Mouse (Mus musculus) spleen, adult 18-20 months (tissue): ENCODE results near the gene Nrp2.

Experiments
- DNase-seq, 2 experiments: peaks; one replicate each; pipeline ENCODE4 v3.0.0; 2022; ENCODE audit warnings: mixed read lengths in 2 of 2

Gene Nrp2

DNA sequence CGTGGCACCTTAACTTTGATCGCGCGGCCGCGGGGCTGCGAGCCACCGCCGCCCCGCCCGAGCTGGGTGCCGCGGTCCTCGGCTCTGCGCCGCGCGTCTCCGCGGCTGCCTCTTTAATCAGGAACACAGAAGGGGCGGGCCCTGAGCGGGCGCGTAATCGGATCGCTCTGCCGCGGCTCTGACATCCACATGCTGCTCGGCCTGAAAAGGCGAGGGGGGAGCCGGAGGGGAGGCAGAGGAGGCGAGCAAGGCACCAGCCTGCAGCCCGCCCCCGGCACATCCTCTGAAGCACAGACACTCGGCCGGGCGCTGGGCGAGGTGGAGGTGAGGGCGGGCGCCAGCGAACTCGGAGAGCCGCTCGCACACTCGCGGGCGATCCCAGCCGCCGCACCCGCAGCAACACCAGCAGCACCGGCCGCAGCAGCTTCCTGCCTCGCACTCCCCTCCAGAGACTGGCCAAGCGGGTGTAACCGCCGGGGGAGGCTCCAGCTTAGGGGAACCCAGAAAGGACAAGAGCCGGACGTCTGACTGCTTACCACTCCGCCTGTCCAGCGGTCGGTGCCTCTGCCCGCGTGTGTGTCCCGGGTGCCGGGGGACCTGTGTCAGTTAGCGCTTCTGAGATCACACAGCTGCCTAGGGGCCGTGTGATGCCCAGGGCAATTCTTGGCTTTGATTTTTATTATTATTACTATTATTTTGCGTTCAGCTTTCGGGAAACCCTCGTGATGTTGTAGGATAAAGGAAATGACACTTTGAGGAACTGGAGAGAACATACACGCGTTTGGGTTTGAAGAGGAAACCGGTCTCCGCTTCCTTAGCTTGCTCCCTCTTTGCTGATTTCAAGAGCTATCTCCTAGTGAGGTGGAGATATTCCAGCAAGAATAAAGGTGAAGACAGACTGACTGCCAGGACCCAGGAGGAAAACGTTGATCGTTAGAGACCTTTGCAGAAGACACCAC lies at the start of gene Nrp2:
Gene Nrp2, plus strand, starts transcription at position 128 of the 959 bp plus-strand sequence.
- peak; percentile 74 for DNase-seq

DNA sequence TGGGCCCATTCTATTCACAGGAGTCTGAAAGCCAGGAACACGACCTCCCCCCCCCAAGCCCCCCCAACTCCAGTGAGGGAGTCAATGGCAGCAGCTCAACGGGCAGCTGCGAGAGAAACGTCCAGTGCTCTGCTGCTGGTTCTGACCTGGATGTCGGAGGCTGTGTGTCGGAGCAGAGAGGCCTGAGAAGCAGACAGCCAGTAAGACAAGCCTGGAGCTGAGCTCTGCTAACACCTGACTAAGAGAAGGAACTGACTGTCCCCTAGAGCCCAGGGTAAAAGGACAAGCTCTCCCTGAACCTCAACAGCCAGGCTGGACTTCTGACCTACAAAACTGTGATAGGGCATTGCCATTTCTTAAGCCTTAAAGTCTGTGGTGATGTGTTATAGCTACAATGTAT lies 48.6 kb upstream of the Nrp2 start:
- no peak for DNase-seq

DNA sequence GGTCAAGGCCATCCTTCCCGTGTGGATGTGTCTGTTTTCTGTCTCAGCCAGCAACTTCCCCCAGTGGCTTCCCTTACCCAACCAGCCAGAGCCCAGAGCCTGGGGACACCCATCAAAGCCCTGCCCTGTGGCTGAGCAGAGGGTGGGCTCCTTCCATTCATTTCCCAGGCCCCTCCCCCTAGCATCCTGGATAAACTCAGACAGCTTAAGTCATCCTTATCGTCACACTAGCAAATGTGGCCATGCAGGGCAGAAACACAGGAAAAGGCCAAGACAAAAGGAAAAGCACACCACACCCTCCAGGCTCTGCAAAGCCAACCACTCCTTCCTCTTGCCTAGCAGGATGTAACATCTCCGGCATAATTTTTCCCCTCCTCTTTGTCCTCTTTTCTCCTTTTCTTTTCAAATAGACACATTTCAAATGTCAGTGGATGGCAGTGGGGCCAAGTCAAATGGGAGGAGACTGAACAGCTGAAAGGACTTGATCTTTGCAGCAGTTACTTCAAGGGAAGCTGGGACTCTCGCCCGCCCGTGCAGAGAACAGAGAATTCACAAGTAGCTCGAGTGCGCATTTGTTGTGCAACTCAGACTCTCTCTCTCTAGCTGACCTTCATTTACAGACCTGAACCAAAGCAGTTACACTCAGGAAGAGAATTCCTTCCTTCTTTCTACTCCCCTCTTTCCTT lies 38.0 kb upstream of the Nrp2 start:
- DNase-seq, result no peak

DNA sequence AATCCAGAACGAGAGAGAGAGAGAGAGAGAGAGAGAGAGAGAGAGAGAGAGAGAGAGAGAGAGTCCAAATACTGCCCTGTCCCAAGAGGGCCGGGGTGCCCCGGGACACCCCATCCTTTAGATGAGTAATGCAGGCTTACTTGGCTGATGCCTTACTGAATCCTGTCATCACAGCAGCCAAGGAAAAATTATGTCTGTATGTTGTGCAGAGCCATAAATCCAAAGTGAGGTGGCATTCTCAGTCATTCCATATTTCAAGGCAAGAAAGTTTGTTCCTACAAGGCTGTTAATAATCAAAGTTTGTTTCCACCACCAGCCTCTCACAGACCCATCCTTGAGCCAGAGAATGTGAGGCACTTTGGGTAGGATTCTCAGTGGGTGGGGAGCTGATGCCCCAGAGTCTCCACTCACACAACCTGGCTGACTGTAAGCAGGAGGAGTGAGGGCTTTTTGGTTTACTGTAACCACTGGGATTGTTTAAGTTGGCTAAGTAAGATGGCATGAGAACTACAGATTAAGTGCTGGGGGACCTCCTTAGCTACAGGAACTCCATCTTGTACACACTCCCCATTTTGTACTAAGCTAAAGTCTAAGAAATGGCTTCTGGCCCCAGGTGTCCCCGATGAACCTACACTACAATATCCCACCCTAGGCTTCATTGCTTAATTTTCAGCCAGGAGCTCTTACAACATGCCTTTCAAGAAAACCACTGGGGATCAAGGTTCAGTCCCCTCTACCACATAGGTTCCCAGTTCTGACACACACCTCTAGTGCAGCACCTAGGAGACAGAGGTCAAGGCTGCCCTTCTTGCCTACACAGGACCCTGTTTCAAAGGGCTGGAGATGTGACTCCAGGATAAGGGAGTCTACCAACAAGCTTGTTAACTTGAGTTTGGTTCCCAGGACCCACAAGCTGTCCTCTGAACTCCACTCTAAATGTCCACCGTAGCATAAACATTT lies 37.0 kb upstream of the Nrp2 start:
- DNase-seq, result no peak

DNA sequence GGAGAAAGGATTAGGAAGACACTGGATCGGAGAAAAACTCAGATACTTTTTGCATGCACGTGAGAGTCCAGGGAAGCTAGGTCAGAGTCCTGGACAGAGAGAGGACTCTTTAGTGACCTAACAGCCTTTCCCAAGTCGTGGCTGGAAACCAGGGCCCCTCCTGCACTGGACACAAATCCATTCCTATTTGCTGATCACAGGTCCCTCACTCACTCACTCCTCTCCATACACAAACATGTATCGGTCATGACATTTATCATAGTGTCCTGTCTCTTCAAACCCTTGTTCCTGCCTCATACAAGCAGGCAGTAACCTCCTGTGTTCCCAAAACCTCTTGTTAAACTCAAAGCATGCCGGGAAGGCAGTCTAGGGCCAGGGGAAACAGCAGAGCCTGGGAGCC lies 36.3 kb upstream of the Nrp2 start:
- DNase-seq, result no peak

DNA sequence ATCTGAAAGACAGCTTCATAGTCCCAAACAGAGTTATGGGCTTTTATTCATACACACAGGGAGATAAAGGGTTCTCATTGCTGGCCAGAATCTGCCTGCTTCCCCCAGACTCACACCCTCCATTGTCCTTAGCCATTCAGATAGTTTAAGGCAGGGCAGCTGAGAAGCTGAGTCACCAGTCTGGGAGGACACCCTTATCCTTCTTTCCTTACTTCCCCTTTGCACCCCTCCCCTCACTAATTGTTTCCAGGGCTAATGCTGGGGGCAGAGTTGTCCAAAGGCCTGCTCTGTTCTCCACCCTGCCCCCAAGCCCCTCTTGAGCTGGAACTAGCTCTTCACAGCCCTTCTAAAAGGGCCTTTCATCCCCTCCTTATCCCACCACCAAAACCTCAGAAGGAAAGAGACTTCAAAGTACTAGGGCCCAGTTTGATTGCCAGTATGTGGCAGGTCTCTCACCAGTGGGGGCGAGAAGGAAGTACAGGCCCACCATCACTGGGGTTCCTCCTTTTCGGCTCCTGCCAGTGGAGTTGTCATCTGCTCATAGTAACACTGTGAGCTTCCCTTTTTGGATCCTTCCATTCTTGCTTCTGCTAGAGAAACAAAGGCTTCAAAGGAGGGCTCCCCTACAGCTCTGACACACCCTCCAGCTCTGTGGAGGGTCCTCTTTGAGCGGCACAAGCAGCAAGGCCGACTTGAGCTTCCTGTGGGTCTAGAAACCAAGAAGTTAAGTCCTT lies 24.3 kb upstream of the Nrp2 start:
- no peak for DNase-seq

DNA sequence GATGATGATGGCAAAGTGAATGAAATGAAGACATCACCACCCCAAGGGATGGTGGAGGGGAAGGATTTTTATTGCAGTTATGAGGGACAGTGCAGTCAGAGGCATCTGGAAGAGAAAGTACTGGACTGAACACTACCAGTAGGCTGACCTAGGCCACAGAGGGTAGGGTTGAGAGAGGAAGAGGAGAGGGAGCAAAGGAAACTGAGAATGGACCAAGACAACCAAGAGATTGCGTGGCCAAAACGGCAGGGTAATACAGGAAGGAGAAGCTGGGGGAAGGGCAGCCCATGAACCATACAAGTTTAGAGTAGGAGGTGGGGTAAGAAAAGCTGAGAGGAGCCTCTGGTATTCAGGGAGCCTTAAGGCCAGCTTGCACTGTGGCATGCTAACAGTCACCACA lies 23.6 kb upstream of the Nrp2 start:
- DNase-seq, result no peak

DNA sequence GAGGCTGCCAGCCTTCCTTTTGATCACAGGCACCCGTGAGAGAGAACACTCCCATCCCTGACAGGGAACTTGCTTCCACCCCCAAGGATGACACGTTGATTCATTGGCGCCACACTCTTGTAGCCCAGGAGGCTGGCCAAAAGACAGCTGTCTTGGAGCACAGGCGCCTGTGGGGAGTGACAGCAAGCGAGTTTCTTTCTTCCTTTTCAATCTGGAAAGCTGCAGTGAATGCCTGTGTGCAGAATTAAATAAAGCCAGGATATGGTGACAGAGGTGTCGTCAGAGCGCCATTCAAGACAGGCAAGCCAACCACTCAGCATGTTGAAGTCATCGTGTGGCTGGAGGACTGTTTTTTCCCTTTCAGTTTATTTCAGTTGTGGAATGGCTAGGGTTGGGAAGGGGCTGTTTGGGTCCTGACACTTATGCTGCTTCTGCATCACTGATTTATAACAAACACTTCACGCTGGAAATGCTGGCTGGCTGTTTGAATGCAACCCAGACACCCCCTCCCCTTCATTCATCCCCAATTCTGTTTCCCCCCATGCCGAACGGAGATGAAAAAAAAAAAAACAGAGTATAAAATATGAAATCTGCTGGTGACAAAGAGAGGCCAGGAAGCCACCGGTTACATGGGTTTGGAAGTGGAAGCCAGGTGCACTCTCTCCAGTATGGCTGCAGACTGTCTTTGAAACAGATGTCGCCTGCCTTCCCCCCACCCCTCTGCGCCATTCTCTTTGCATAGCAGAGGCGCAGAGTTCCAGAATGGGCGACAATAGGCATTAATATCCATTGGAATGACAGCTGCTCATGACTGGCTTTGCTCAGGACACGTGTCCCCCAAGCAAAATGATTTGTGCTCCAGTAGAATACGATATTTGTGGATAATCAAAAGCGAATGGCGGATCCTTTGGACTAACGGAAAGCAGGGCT lies 20.4 kb upstream of the Nrp2 start:
- no peak for DNase-seq

DNA sequence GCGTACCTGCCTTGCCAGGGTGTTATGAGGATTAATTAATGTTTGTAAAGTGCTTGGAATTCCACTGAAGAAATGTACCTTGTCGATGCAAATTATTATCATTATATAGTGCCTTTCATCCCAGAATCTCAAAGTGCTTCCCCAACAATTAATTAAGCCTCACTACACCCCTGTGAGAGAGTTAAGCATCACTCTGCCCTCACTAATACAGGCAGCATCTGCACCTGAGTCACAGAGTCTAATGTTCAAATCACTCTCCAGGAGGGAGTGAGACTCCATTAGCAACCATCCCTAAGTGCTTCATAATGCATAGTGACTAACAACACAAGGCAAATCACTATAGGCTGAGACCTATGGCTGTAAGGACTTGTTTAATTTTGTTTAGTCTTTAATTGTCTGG lies 19.6 kb upstream of the Nrp2 start:
- DNase-seq, result no peak

DNA sequence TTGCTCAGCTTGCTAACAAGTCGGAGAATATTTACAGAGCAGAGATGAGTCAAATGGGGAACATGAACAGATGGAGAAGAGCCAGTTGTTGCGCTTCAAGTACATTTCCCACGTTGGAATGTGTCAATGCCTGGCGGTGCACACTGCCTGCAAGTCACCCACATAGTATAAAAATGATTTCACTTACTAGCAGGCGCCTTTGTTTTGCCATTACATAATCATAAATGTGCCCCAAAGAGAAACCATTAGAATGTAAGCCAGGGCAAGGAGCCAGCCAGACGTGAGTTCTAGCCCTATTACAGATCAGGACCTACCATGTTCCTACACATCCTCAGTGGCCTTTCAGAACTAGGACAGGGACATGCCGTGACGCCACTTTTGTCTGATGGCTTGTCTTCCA lies 15.6 kb upstream of the Nrp2 start:
- no peak for DNase-seq

DNA sequence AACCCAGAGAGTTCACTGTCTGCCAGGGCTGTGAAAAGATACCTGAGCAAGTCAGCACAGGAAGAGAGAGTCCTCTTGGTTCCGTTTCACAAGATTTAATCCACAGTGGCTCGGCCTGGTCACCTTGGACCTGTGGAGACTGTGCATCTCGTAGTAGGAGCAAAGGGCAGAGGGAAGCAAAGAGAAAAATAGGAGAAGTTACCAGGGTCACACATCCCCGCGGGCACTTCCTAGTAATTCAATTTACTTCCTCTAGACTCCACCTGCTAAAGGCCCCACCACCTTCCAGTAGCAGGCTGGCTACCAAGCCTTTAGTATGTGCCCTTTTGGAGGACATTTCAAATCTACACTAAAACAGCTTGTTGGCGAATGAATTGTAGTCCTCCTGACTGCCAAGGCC lies 11.9 kb upstream of the Nrp2 start:
- no peak for DNase-seq

DNA sequence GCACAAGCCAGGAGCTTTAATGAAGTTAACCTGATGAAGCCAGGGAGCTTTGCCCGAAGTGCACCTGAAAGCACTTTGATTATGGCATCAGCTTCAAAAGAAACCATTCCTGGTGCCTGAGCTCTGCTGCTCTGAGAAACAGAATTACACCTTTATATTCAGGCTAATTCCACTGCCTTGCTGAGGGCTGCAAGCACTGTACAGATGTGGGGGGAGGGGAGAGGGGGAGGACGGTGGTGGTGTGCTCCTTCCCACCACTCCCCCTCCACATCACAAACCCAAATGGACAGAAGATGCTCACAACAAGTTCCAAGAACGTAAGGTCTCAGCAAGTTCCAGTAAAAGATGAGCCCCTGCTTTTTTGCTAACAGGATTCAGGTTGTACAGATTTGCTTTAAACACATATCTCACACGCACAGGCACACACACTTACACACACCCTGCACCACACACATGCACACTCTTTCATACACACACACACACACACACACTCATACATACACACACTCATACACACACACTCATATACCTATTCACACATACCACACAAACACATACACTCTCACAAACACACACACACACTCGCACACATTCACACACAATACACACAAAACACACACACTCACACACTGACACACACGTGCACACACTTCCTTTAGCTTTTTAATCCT lies 6.6 kb upstream of the Nrp2 start:
- DNase-seq, result no peak

DNA sequence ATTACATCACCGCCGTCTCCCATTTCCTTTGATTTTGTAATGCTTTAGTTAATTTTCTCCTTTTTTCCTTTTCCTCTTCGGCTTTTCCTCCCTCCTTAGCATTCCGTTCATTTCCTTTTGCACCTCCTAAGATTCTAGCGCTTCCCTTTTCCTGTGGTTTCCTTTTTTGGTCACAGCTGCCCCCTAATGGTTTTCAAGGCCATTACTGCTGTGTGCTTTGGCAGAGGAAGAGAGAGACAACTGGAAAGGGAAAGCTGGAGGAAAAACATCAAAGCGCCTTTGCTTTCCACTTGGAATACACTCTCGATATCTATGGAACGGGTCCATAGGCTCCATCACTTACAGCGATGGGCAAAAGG lies 6.1 kb upstream of the Nrp2 start:
- no peak for DNase-seq

DNA sequence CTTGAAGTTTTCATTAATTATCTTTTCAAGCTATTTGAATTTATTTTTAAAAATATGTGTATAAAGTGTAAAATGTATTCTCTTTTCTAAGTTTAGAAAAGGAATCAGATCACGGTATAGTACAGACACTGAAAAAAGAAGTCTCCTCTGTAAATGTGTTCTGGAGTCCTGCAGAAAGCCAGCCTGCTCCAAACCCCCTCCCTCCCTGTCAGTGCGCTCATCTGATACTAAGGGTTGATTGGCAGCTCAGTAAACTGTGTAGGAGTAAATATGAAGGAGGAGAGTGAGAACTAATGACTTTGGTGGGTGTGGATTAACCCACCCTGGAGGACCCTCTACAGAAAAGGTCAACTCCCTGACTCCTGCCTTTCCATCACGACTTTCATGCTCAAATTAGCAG lies 5.7 kb upstream of the Nrp2 start:
- DNase-seq, result no peak

DNA sequence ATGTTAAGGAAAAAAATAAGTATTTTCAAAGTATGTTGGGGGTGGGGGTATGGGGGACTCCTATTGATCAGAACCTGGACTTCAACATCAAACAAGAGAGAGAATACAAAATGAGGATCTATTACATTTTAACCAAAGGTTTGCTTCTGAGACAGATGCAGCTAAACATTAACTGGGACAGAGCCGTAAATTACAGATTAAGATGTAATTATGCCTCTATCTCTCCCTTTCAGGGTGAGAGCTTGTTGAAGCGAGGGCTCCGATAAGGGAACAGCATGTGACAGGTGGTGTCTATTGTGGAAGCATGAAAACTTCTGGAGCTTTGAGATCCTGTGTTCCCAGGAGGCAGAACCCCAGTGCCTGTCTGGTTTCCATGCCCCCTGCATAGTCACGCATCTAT lies 3.3 kb upstream of the Nrp2 start:
- DNase-seq, result no peak

DNA sequence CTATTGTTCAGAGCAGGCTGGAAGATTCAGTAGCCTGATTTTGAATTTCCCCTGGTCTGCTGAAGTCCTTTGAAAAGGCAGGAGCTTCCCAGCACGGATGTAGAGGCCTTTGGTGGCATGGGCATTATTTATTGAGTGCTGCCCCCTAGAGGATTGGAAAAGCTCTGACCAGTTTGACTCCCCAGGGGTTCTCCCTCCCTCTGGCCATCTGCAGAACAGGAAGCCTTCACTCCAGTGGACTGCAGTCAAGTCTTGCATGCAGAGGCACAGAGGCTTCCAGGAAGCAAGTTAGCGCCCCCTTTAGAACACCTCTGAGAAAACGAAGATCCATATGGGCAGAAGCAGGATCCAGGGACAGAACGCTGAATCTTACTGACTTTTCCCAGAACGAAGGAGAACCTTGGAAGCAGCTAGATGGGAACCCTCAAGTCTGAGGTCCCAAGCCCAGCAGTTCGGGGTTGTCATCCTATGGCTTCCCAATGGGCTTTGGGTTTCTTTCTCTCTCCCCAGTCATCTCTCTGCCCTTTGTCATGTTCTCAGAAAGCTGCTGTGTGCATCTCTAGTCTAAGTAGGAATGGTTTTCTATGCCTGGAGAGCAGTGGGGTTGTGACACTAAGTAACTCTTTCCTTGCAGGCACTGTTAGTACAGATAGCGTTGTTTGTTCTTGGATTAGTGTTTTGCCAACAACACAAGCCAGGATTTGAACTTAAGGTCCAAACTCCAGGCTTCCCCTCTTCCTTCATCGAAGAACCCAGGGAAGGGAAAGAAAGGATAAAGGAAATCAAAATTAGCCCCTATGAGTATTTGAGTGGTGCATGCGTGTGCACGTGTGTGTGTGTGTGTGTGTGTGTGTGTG lies 1.8 kb upstream of the Nrp2 start:
- DNase-seq, result peak in 1 of 2 experiments; percentile 20

DNA sequence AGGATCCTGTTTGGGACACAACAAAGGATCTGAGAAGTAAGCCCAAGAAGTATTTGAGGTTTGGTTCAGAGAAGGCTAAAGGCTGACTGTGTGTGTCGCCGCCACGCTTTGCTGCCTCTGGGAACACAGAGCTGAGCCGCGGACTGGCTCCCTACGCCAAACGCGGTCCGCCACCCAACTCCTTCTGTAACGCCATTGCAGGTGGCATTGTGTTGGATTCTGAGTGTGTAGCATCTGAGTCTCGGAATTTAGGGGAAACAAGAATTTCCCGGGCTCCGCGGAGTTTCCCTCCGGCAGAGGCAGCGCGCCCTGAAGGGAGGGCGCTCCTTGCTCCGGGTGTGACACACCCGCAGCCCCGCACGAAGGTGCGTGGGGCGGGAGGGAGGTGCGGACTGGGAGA lies 342 bp upstream of the Nrp2 start:
- no peak for DNase-seq

DNA sequence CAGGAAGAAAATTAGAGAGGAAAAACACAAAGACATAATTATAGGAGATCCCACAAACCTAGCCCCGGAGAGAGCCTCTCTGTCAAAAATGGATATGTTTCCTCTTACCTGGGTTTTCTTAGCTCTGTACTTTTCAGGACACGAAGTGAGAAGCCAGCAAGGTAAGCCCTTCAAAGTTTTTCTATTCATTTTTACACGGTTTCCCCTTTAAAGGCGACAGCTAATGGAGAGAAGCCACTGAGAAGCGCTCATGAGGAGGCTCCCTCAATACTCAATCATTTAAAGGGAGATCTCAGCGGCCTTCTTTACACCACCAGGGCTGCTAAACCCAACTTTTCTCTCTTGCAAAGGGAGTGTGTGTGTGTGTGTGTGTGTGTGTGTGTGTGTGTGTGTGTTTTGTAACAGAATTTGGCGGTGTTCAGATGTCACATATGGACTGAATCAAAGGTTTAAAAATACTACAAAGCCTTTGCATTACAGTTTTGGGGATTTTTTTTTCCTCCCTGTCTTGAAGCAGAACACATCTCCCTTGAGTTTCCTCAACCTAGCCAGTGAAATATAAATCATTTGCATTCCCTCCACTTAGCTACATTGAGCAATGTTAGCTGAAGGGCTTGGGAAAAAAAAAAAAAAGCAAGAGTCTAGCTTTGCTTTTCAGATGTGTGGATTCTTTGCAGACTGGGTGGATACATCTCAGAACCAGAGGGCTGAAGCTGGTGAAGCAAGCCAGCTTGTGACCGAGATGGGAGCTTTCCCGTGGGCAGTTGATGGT lies 1.2 kb downstream of the Nrp2 start:
- no peak for DNase-seq
